Mouse (Mus musculus) liver, adult (tissue): ENCODE measurements around the gene Gm266.

Source experiments
- GATA4 ChIP-seq: IDR thresholded peaks from 2 replicates; pipeline ENCODE4 v1.6.1; 2014; ENCODE audit warnings: mild to moderate bottlenecking, low read length; ENCODE audit not compliant: insufficient replicate concordance

Gene Gm266

DNA sequence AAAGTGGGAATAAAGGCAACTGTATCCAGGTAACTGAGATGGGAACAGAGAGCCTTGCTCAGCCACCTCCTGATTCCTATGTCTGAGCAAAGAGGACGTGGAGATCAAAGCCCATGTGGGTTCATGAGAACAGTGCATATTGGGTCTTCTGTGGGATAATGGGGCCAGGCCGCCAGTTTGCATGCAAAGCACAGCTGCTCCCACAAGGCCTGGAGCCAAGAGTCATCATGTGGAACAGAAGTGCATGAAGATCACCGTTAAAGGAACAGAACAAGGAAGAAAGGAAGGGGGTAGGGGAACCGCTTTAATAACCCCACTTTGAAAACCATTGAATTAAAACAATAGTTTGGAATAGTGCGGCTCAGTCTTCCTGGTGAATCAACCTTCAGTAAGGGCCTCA lies 12.7 kb downstream of the Gm266 start:
- TF ChIP-seq GATA4: no peak

DNA sequence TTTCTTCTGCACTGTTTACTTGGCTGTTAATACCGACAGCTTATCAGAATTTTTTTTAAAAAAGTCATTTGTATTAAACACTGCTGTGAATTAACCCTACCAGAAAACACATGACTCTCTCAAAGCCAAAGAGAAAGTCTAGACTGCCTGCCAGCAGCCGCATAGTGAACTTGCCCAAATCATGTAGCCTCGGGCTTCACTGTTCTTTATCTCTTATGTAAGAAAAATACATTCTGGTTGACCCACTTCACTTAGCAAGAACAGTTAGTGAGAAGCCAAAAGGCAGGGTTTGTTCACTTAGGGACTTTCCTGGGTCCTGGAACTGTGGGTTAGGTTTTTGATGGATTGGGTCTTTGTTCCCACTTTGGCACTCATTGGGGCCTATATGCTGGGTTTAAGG lies 13.9 kb downstream of the Gm266 start:
- TF ChIP-seq GATA4: no peak

DNA sequence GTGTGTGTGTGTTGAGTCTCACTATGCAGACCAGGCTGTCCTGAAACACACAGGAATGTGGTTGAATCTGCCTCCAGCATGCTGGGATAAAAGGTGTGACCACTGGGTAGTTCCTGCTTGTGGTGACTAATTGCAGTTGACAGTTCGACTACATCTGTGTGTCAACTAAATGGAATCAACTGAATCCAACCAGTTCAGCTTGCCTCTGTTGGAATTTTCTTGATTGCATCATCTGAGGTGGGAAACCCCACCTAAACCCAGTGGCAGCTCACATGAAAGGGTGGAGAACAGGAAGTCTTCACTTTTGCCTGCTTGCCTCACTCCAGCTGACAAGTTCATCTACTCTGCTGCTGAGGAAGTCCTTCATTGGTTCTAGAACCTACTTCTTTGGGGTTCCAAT lies 14.5 kb downstream of the Gm266 start:
- TF ChIP-seq GATA4: no peak

DNA sequence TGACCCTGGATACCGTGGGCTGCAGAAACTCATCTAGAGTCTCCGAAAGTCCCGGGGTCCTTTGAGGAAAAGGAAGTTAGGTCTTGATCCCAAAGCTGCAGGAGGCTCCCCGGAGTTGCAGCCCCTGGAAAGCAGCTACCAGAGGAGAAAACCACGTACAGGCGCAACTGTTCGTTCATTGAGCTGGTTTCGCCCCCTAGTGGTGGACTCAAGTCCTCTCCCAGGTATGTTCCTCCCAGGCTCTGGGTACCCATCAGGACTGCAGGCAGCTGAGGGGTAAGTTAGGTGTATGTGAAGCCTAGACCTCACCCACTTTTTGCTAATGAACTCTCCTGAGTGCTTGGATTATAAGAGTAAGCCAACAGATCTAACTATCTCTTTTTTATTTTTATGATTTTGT lies 16.1 kb downstream of the Gm266 start:
- TF ChIP-seq GATA4: no peak

DNA sequence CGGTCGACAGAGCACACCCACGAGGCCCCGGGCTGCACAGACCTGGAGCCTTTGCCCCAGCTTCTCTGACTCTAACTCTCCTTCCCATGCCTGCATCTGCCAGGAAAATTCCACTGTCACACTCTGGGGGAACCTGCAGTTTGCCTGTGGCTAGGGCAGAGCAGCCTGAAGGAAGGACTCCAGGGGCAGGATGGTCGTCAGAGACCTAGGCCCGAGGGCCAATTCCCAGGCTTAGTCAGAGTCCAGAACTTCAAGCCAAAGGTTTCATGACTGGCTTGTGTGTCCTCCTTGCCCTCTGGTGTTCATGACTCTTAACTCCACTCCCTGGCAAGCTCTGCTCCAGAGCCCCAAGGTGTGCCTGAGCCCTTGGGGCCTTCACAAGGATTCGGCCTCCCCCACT lies 17.4 kb downstream of the Gm266 start:
- no peak for TF ChIP-seq GATA4

DNA sequence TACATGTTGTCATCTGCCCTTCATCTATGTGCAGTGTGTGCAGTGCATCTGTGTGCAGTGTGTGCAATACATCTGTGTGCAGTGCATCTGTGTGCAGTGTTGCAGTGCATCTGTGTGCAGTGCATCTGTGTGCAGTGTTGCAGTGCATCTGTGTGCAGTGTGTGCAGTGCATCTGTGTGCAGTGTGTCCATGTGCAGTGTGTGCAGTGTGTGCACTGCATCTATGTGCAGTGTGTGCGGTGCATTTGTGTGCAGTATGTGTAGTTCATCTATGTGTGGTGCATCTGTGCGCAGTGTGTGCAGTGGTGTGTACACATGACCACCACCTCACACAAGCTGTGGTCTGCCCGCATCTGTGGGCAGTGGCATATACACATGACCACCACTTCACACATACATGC lies 19.3 kb downstream of the Gm266 start:
- no peak for TF ChIP-seq GATA4

DNA sequence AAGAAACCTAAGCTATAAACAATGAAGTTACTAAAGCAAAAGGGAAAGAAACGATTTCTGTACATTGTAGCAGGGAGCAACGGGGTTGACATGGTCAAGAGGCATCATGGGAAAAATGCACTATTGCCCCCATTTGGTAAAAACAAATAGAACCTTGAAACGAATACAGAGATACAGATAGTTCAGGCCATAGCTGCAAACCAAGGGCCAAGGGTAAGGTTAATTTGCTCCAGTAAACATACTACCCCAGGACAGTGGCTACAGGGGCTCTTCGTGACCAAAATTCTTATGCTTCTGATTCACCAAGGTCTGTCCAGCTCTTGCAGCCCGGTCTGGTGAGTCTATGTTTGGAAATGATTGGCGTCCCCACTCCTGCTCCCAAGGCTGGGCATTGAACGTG lies 22.1 kb downstream of the Gm266 start:
- no peak for TF ChIP-seq GATA4

DNA sequence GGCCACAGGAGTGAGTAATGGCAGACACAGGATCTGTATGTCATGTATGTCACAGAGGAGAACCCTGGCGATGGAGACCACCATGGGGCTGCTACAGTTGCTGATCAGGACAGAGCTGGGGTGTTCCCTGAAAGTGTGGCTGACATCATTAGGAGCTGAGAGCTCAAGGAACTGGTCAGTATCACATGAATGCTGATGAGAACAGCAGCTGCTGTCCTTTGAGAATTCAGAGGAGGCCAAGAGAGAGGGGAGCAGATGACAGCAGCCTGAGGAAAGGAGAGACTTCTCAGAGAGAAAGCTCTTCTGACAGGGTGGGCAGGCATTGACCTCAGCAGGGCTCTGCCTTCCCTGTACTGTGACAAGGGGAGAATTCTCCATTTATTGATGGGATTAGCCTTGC lies 27.9 kb downstream of the Gm266 start:
- TF ChIP-seq GATA4: no peak

DNA sequence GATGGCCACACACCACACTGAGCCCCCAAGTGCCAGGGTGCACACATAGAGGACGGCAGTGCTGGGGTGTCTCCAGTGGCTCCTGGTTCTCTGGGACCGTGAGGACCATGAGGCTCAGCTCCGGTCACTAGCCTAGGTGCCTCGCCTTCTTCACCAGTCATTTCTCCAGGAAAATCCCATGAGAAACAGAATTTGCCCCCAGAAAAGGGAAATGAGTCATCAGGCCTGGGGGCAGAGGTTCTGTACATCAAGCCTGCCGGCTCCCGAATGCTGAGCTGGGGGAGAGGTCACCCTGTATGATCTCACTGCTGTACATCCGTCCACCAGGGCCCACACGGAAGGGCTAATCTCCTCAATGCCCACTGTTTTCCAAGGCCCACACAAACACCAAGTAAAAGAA lies 29.8 kb downstream of the Gm266 start:
- no peak for TF ChIP-seq GATA4

DNA sequence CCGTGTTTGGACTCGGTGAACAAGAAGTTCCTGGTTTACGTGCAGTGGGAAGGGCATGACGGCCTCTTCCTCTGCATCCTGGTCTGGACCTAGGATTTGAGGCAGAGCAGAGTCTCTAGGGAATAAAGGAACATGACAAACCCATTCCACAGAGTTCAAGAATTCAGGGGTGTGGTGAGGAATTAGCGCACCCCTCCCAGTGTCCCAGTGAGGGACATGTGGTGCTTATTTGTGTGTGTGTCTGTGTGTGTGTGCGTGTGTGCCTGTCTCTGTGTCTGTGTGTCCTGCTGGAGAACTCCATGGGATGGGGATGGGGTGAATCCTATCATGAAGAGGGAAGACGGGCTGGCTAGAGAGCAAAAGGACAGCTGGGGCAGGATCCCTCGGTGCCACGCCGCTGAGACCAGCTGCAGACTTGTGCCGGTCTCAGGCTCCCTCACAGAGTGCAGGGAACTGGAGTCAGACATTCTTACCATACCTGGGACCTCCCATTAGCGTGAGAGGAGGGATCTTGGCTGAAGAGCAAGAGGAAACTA lies 30.2 kb downstream of the Gm266 start:
- TF ChIP-seq GATA4: no peak

DNA sequence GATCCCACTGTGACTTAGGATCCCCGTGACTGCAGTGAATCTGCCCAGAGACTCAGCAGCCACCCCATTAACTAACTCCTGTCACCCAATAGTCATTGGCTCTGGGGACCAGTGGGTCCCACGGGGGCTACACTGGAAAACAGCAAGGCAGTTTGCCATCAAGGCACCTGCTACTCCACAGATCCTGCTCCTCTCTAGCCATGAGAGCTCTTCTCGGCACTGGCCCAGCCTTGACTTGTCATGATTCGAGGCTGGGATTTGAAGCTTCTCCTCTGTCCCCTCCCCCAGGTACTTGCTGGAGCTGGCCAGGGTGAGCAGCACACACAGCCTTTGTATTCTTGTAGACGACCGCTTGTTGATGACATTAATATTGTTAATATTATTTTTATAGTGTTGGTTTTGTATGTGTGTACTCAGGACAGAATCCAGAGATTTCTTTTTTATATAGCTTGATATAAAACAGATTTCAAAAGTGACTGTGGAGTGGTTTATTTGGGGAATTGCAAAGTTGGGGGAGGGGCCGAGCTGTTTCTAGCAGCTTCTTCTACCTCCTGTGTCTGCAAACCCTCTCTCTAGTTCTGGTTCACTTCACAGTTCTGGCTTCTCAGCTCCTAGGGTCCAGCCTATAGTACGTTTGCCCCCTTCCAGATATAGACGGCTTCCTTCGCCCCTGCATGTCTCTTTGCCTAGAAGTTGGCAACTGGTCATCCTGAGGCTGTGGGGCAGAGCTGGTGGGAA lies 30.9 kb downstream of the Gm266 start:
- no peak for TF ChIP-seq GATA4

DNA sequence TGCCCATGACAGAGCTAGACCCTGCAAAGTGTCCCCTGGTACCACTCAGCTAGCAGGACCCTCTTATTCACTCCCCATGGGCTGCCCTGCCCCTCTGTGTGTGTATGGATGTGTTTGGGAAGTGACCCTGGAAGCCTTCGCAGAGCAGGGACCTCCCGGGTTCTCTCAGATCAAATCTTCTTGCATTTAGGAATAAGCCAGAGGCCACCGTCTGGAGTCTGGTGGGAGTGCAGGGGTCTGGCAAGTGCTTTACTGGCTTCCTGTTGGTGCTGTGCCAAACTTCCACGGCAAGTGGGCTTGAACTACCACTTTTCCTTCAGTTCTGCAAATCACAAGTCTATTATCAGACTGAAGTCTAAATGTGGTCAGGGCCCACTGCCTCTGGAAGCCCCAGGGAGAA lies 31.6 kb downstream of the Gm266 start:
- TF ChIP-seq GATA4: no peak

DNA sequence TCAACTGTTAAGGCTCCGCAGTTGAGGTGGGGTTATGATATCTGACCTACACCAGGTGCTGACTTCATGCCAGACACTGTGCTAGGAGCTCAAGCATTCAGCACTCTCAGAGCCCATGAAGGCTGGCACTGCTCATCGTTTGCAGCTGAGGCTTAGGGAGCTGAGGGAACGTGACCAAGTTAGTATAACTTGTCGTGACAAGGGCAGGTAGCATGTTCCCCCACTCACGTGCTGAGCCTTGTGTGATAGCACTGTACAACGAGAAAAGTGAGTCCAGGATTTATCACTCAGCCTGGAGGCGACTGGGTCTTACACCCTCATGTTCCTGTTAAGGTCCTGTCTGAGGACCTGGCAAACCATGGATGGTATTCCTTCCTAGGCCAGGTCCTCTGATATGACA lies 34.1 kb downstream of the Gm266 start:
- no peak for TF ChIP-seq GATA4

DNA sequence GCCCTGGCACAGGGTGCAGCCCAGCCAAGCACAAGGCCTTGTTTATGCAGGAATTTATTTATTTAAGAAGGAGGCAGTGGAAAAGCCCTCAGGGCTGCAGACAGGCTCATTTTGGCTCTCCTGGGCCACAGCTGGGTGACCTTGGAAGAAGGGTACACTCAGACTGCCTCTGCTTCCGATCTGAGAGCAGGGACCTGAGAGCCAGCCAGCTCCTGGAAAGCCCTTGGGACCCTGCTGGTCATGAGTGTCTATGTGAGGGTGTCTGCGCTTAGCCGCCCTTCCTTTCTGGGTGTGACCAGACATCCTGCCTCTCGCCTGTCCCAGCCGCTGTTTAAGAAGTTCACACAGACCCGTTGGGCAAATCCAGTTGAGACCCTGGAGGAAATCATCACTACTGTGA lies 35.3 kb downstream of the Gm266 start:
- TF ChIP-seq GATA4: no peak

DNA sequence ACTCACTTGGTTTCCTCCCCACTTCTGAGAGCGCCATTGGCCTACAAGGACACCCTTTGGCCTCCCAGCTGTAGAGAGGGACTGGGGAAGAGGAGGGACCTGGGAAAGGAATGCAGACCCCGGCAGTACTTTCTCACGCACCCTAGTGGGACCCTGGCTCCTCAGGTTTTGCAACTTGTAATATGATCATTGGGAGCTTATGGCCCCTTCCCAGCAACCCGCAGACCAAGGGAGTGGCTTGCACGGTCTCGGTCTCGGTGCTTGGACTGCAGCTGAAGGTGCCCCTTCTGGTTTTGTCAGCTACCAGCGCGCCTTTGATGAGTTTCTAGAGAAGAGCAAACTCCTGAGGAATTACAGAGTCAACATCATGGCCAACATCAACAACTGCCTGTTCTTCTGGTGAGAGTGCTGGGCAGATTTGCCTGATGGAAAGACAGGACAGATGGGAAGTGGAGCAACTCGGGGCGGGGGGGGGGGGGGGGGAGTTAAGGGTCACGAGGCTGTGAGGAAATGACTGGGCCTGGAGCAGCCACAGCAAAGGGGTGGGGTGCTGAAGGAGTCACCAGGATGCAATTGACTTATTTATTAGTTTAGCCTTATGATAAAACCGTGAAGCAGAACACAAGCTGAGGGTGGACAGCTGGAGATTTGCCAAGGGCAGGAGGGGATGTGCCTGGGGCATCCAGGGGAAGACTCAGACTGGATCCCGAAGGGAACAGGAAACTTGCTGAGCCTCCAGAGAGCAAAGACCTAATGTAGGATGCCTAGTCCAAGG lies 36.5 kb downstream of the Gm266 start:
- TF ChIP-seq GATA4: no peak
